Mouse (Mus musculus): ENCODE measurements around the gene Pde2a. TPM values are rescaled to one million over a fixed set of nuclear protein-coding genes. Genes with fewer than 3 reads are reported as not detected.

Gene Pde2a
- polyA plus RNA-seq, 1 experiment from 2014 or later, result 14.3 TPM

- H3K36me3 ChIP-seq (ENCODE audit: control insufficient read depth, insufficient read depth), result no peaks in the 10 kb centered on the region
- no peak overlapping the region for H3K27ac ChIP-seq (ENCODE audit: low read length)
- no peak overlapping the region for H3K4me3 ChIP-seq (ENCODE audit: low read depth, low read length)
- H3K4me1 ChIP-seq (ENCODE audit: control insufficient read depth, low read depth, low read length), result peaks cover 15% of the 10 kb centered on the region
- no peak overlapping the region for H3K9ac ChIP-seq (ENCODE audit: low read depth, low read length)
- H3K9me3 ChIP-seq (replicated peaks; ENCODE audit: control insufficient read depth, low read length), result no peaks in the 10 kb centered on the region
- ATAC-seq (ENCODE audit: low read depth), result peak; percentile 75
- WGBS (ENCODE audit: insufficient replicate concordance), result 35% methylated on average over 7 of the region's 7 CpGs
- H3K4me2 ChIP-seq (ENCODE audit: low read depth, low read length), result no peak overlapping the region
- peaks cover 6% of the 10 kb centered on the region for H3K27me3 ChIP-seq (ENCODE audit: control insufficient read depth, insufficient read depth, low read depth, low read length)
Observed at GRCm38 (mm10) chr7:101414661-101415511, 6.6 kb upstream of the Pde2a start.

DNA sequence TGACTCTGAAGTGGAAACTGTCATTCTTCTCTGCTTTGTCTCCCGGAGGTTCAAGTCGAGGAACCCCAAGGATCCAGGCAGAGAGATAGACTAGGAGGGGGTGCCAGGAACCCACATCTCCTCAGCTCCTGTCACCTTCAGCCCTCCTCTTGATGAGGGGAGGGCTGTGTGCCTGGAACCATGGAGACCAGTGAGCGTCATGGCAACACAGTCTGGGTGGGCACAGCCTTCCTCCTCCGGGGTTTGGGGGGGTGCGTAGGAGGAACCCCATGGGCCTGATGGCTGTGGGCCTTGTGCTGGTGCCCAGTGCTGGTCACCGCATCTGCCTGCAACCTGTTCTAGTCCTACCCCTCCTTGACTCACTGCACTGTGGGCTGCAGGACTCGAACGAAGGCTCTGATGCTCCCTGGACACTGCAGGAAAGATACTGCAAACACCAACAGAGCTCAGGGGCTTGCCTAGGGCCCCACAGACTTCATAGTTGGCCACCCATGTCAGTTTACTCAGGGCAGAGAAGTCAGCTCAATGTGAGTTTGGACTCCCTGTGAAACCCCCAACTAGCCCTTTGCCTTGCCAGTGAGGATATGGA, 5.9 kb upstream of the Pde2a start:
- Histone ChIP-seq H3K27ac (ENCODE audit: low read length) (no peak overlapping the region), H3K36me3 (ENCODE audit: control insufficient read depth, insufficient read depth) (no peaks in the 10 kb centered on the region), H3K9me3 (replicated peaks; ENCODE audit: control insufficient read depth, low read length) (no peaks in the 10 kb centered on the region), H3K4me3 (ENCODE audit: low read depth, low read length) (no peak overlapping the region), H3K4me2 (ENCODE audit: low read depth, low read length) (no peak overlapping the region), H3K27me3 (ENCODE audit: control insufficient read depth, insufficient read depth, low read depth, low read length) (peaks cover 6% of the 10 kb centered on the region), H3K4me1 (ENCODE audit: control insufficient read depth, low read depth, low read length) (peaks cover 15% of the 10 kb centered on the region), H3K9ac (ENCODE audit: low read depth, low read length) (no peak overlapping the region)
- ATAC-seq (ENCODE audit: low read depth), result no peak
- 44% methylated on average over 8 of the region's 8 CpGs for WGBS (ENCODE audit: insufficient replicate concordance)

DNA sequence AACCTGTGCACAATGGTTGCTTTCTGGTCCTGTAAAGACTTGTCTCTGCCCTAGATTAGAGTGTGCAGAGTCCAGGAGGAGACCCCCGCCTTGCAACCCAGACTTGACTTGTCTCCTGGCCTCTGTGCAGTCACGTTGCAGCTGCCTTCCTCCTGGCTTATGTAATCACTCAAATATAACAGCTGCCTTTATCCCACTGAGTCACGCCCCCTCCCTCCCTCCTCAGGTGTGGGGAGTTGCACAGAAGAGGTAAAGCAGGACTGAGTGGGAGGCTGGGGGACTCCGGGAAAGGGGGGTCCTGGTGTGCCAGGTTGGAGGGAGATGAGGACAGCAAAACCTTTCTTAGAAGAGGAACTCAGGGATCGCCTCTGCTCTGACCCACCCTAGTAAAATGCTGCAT, 5.1 kb upstream of the Pde2a start:
- H3K4me3 ChIP-seq (ENCODE audit: low read depth, low read length), result no peak overlapping the region
- no peaks in the 10 kb centered on the region for H3K9me3 ChIP-seq (replicated peaks; ENCODE audit: control insufficient read depth, low read length)
- H3K9ac ChIP-seq (ENCODE audit: low read depth, low read length), result no peak overlapping the region
- 44% methylated on average over 5 of the region's 5 CpGs for WGBS (ENCODE audit: insufficient replicate concordance)
- no peak overlapping the region for H3K27ac ChIP-seq (ENCODE audit: low read length)
- H3K36me3 ChIP-seq (ENCODE audit: control insufficient read depth, insufficient read depth), result no peaks in the 10 kb centered on the region
- ATAC-seq (ENCODE audit: low read depth), result no peak
- peaks cover 6% of the 10 kb centered on the region for H3K27me3 ChIP-seq (ENCODE audit: control insufficient read depth, insufficient read depth, low read depth, low read length)
- H3K4me2 ChIP-seq (ENCODE audit: low read depth, low read length), result no peak overlapping the region
- H3K4me1 ChIP-seq (ENCODE audit: control insufficient read depth, low read depth, low read length), result peaks cover 15% of the 10 kb centered on the region

GRCm38 (mm10) chr7:101419013-101419770, 2.3 kb upstream of the Pde2a start:
- H3K36me3 ChIP-seq (ENCODE audit: control insufficient read depth, insufficient read depth), result no peaks in the 10 kb centered on the region
- peaks cover 15% of the 10 kb centered on the region for H3K4me1 ChIP-seq (ENCODE audit: control insufficient read depth, low read depth, low read length)
- no peak overlapping the region for H3K9ac ChIP-seq (ENCODE audit: low read depth, low read length)
- no peaks in the 10 kb centered on the region for H3K9me3 ChIP-seq (replicated peaks; ENCODE audit: control insufficient read depth, low read length)
- H3K27me3 ChIP-seq (ENCODE audit: control insufficient read depth, insufficient read depth, low read depth, low read length), result peaks cover 6% of the 10 kb centered on the region
- ATAC-seq (ENCODE audit: low read depth), result no peak
- H3K4me2 ChIP-seq (ENCODE audit: low read depth, low read length), result no peak overlapping the region
- H3K27ac ChIP-seq (ENCODE audit: low read length), result no peak overlapping the region
- H3K4me3 ChIP-seq (ENCODE audit: low read depth, low read length), result no peak overlapping the region
- WGBS (ENCODE audit: insufficient replicate concordance), result 4% methylated on average over 27 of the region's 27 CpGs

GRCm38 (mm10) chr7:101422069-101422468, 578 bp downstream of the Pde2a start:
- no peaks in the 10 kb centered on the region; the same call in 1 of the 2 replicates for H3K4me1 ChIP-seq (ENCODE audit: control insufficient read depth, low read depth, low read length)
- WGBS (ENCODE audit: insufficient replicate concordance), result 33% methylated on average over 3 of the region's 3 CpGs
- ATAC-seq (ENCODE audit: low read depth), result no peak
- H3K9me3 ChIP-seq (replicated peaks; ENCODE audit: control insufficient read depth, low read length), result no peaks in the 10 kb centered on the region
- no peaks in the 10 kb centered on the region for H3K36me3 ChIP-seq (ENCODE audit: control insufficient read depth, insufficient read depth)
- H3K4me2 ChIP-seq (ENCODE audit: low read depth, low read length), result no peak overlapping the region
- no peak overlapping the region for H3K27ac ChIP-seq (ENCODE audit: low read length)
- peaks cover 8% of the 10 kb centered on the region for H3K27me3 ChIP-seq (ENCODE audit: control insufficient read depth, insufficient read depth, low read depth, low read length)
- no peak overlapping the region for H3K9ac ChIP-seq (ENCODE audit: low read depth, low read length)
- H3K4me3 ChIP-seq (ENCODE audit: low read depth, low read length), result no peak overlapping the region

- Histone ChIP-seq H3K4me2 (ENCODE audit: low read depth, low read length) (no peak overlapping the region), H3K27me3 (ENCODE audit: control insufficient read depth, insufficient read depth, low read depth, low read length) (peaks cover 6% of the 10 kb centered on the region; the same call in 1 of the 2 replicates)
Observed at GRCm38 (mm10) chr7:101422646-101423045, 1.2 kb downstream of the Pde2a start.

GRCm38 (mm10) chr7:101423970-101424369, 2.5 kb downstream of the Pde2a start:
- ATAC-seq (ENCODE audit: low read depth), result no peak
- Histone ChIP-seq H3K4me2 (ENCODE audit: low read depth, low read length) (no peak overlapping the region), H3K4me3 (ENCODE audit: low read depth, low read length) (no peak overlapping the region), H3K27me3 (ENCODE audit: control insufficient read depth, insufficient read depth, low read depth, low read length) (peaks cover 2% of the 10 kb centered on the region; the same call in 1 of the 2 replicates), H3K9me3 (replicated peaks; ENCODE audit: control insufficient read depth, low read length) (no peaks in the 10 kb centered on the region), H3K36me3 (ENCODE audit: control insufficient read depth, insufficient read depth) (no peaks in the 10 kb centered on the region), H3K9ac (ENCODE audit: low read depth, low read length) (no peak overlapping the region), H3K4me1 (ENCODE audit: control insufficient read depth, low read depth, low read length) (no peaks in the 10 kb centered on the region; the same call in 1 of the 2 replicates), H3K27ac (ENCODE audit: low read length) (no peak overlapping the region)
- WGBS (ENCODE audit: insufficient replicate concordance), result 51% methylated on average over 6 of the region's 6 CpGs

More at GRCm38 (mm10) chr7:101422646-101423045, 1.2 kb downstream of the Pde2a start:
- Histone ChIP-seq H3K36me3 (ENCODE audit: control insufficient read depth, insufficient read depth) (no peaks in the 10 kb centered on the region), H3K9ac (ENCODE audit: low read depth, low read length) (no peak overlapping the region), H3K4me3 (ENCODE audit: low read depth, low read length) (no peak overlapping the region), H3K9me3 (replicated peaks; ENCODE audit: control insufficient read depth, low read length) (no peaks in the 10 kb centered on the region), H3K4me1 (ENCODE audit: control insufficient read depth, low read depth, low read length) (no peaks in the 10 kb centered on the region; the same call in 1 of the 2 replicates), H3K27ac (ENCODE audit: low read length) (no peak overlapping the region)
- WGBS (ENCODE audit: insufficient replicate concordance), result 67% methylated on average over 8 of the region's 8 CpGs
- no peak for ATAC-seq (ENCODE audit: low read depth)

- no peak overlapping the region for H3K9ac ChIP-seq (ENCODE audit: low read depth, low read length)
- H3K27ac ChIP-seq (ENCODE audit: low read length), result no peak overlapping the region
- 53% methylated on average over 8 of the region's 8 CpGs for WGBS (ENCODE audit: insufficient replicate concordance)
- no peak overlapping the region for H3K4me2 ChIP-seq (ENCODE audit: low read depth, low read length)
- H3K27me3 ChIP-seq (ENCODE audit: control insufficient read depth, insufficient read depth, low read depth, low read length), result 0 out of 2 replicates have a peak, but pooled peaks cover 2% of the 10 kb centered on the region
- no peaks in the 10 kb centered on the region for H3K36me3 ChIP-seq (ENCODE audit: control insufficient read depth, insufficient read depth)
- no peak overlapping the region for H3K4me3 ChIP-seq (ENCODE audit: low read depth, low read length)
- no peaks in the 10 kb centered on the region; the same call in 1 of the 2 replicates for H3K4me1 ChIP-seq (ENCODE audit: control insufficient read depth, low read depth, low read length)
- no peaks in the 10 kb centered on the region for H3K9me3 ChIP-seq (replicated peaks; ENCODE audit: control insufficient read depth, low read length)
- ATAC-seq (ENCODE audit: low read depth), result no peak
Observed at GRCm38 (mm10) chr7:101426692-101427091, 5.2 kb downstream of the Pde2a start.
